Mouse (Mus musculus): ENCODE measurements at regions not wholly inside any gene's neighbourhood (a gene's known extent, or its start where the extent isn't known, plus 50 kb on each side); places are given as distances from the start of the nearest gene placed in this dataset.
"Not testable (repeated sequence)": the region's sequence is repeated elsewhere in the genome, so short reads cannot be mapped to it uniquely, and the experiment has no call there.

GRCm38 (mm10) chr9:32959468-32959867, 323.4 kb downstream of the Ets1 start:
- not testable (repeated sequence) for TF ChIP-seq POLR2A (IDR thresholded peaks at IDR 0.05; ENCODE audit: borderline replicate concordance, extremely low read depth, insufficient read depth, insufficient read length, poor library complexity, severe bottlenecking); CTCF (IDR thresholded peaks at IDR 0.05; ENCODE audit: borderline replicate concordance, extremely low read depth, insufficient read depth, insufficient read length)

Data from brain, embryonic 14.5 days (tissue).